Mouse (Mus musculus): ENCODE measurements around the gene Tcf15. TPM values are rescaled to one million over a fixed set of nuclear protein-coding genes. Genes with fewer than 3 reads are reported as not detected.

The Tcf15 gene
- polyA plus RNA-seq (2012; rRNA removed): 2.4 and 5.5 TPM in 2 replicates

- Histone ChIP-seq H3K4me3 (replicated peaks; ENCODE audit: extremely low read depth, low read depth, low read length) (peak within 1 kb of the TSS; percentile 53), H3K4me1 (ENCODE audit: control insufficient read depth, insufficient read depth, low read length) (peaks cover 9% of the 10 kb centered on the region)
- TF ChIP-seq POLR2A (IDR thresholded peaks at IDR 0.05; ENCODE audit: borderline replicate concordance, extremely low read depth, low read depth, low read length) (no peak), CTCF (IDR thresholded peaks at IDR 0.05; ENCODE audit: insufficient read depth, low read length) (no peak)
- DNase-seq: peak; percentile 38
- 1% methylated on average over 101 of the region's 118 CpGs for WGBS
These were observed at the start of gene Tcf15 for GRCm38 (mm10) chr2:152143279-152144157. Tcf15 (plus strand) TSS chr2:152143561.

GRCm38 (mm10) chr2:152094856-152095545 lies 48.4 kb upstream of the Tcf15 start:
- no peak for TF ChIP-seq CTCF (IDR thresholded peaks at IDR 0.05; ENCODE audit: insufficient read depth, low read length)
- no peak for TF ChIP-seq POLR2A (IDR thresholded peaks at IDR 0.05; ENCODE audit: borderline replicate concordance, extremely low read depth, low read depth, low read length)
- Histone ChIP-seq H3K4me1 (ENCODE audit: control insufficient read depth, insufficient read depth, low read length) (no peaks in the 10 kb centered on the region; the same call in 1 of the 2 replicates), H3K4me3 (replicated peaks; ENCODE audit: extremely low read depth, low read depth, low read length) (no peak overlapping the region)
- no peak for DNase-seq
- WGBS: 10% methylated on average over 28 of the region's 29 CpGs

GRCm38 (mm10) chr2:152096922-152097321 lies 46.4 kb upstream of the Tcf15 start:
- Histone ChIP-seq H3K4me1 (ENCODE audit: control insufficient read depth, insufficient read depth, low read length) (no peaks in the 10 kb centered on the region; the same call in 1 of the 2 replicates), H3K4me3 (replicated peaks; ENCODE audit: extremely low read depth, low read depth, low read length) (no peak overlapping the region)
- DNase-seq: no peak
- WGBS: 70% methylated on average over 2 of the region's 2 CpGs
- no peak for TF ChIP-seq POLR2A (IDR thresholded peaks at IDR 0.05; ENCODE audit: borderline replicate concordance, extremely low read depth, low read depth, low read length)
- no peak for TF ChIP-seq CTCF (IDR thresholded peaks at IDR 0.05; ENCODE audit: insufficient read depth, low read length)

GRCm38 (mm10) chr2:152097916-152098315 lies 45.4 kb upstream of the Tcf15 start:
- WGBS: 69% methylated on average over 11 of the region's 11 CpGs
- TF ChIP-seq POLR2A (IDR thresholded peaks at IDR 0.05; ENCODE audit: borderline replicate concordance, extremely low read depth, low read depth, low read length) (no peak), CTCF (IDR thresholded peaks at IDR 0.05; ENCODE audit: insufficient read depth, low read length) (no peak)
- H3K4me1 ChIP-seq (ENCODE audit: control insufficient read depth, insufficient read depth, low read length): no peaks in the 10 kb centered on the region; the same call in 1 of the 2 replicates
- DNase-seq: no peak
- no peak overlapping the region for H3K4me3 ChIP-seq (replicated peaks; ENCODE audit: extremely low read depth, low read depth, low read length)

DNA sequence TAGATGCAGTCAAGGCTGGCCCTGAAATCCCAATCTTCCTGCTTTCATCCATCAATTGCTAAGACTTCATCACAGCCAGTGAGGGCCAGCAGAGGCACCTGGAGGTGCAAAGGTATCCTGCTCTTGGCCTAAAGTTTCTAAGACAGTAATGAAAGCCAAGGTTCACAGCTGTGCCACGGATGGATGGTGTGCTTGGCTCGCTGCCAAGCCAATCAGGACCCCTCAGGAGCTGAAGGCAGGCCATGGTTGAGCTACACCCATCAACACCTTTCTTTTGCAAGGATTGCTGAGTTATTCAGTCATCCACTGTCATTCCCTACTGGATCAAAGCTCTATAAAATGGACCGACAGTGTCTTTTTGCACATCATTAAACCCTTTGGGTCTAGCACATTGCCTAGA lies 43.8 kb upstream of the Tcf15 start:
- Histone ChIP-seq H3K4me1 (ENCODE audit: control insufficient read depth, insufficient read depth, low read length) (peaks cover under 1% of the 10 kb centered on the region; the same call in 1 of the 2 replicates), H3K4me3 (replicated peaks; ENCODE audit: extremely low read depth, low read depth, low read length) (no peak overlapping the region)
- 42% methylated on average over 3 of the region's 3 CpGs for WGBS
- DNase-seq: no peak
- TF ChIP-seq POLR2A (IDR thresholded peaks at IDR 0.05; ENCODE audit: borderline replicate concordance, extremely low read depth, low read depth, low read length) (no peak), CTCF (IDR thresholded peaks at IDR 0.05; ENCODE audit: insufficient read depth, low read length) (no peak)

GRCm38 (mm10) chr2:152101761-152102160 lies 41.6 kb upstream of the Tcf15 start:
- no peak for TF ChIP-seq CTCF (IDR thresholded peaks at IDR 0.05; ENCODE audit: insufficient read depth, low read length)
- no peak for TF ChIP-seq POLR2A (IDR thresholded peaks at IDR 0.05; ENCODE audit: borderline replicate concordance, extremely low read depth, low read depth, low read length)

GRCm38 (mm10) chr2:152102369-152102768 lies 41.0 kb upstream of the Tcf15 start:
- no peak for DNase-seq
- H3K4me1 ChIP-seq (ENCODE audit: control insufficient read depth, insufficient read depth, low read length): peaks cover 6% of the 10 kb centered on the region; the same call in 1 of the 2 replicates
- WGBS: 48% methylated on average over 6 of the region's 6 CpGs
- H3K4me3 ChIP-seq (replicated peaks; ENCODE audit: extremely low read depth, low read depth, low read length): no peak overlapping the region
- TF ChIP-seq POLR2A (IDR thresholded peaks at IDR 0.05; ENCODE audit: borderline replicate concordance, extremely low read depth, low read depth, low read length) (no peak), CTCF (IDR thresholded peaks at IDR 0.05; ENCODE audit: insufficient read depth, low read length) (no peak)

More at GRCm38 (mm10) chr2:152101761-152102160, 41.6 kb upstream of the Tcf15 start:
- H3K4me3 ChIP-seq (replicated peaks; ENCODE audit: extremely low read depth, low read depth, low read length): no peak overlapping the region
- 60% methylated on average over 13 of the region's 13 CpGs for WGBS
- DNase-seq: no peak
- peaks cover 6% of the 10 kb centered on the region; the same call in 1 of the 2 replicates for H3K4me1 ChIP-seq (ENCODE audit: control insufficient read depth, insufficient read depth, low read length)

- WGBS: 13% methylated on average over 17 of the region's 17 CpGs
- DNase-seq: no peak
These were observed 38.5 kb upstream of the Tcf15 start for GRCm38 (mm10) chr2:152104711-152105317.

More at GRCm38 (mm10) chr2:152104711-152105317, 38.5 kb upstream of the Tcf15 start:
- TF ChIP-seq POLR2A (IDR thresholded peaks at IDR 0.05; ENCODE audit: borderline replicate concordance, extremely low read depth, low read depth, low read length) (no peak), CTCF (IDR thresholded peaks at IDR 0.05; ENCODE audit: insufficient read depth, low read length) (no peak)
- H3K4me1 ChIP-seq (ENCODE audit: control insufficient read depth, insufficient read depth, low read length): peaks cover 6% of the 10 kb centered on the region; the same call in 1 of the 2 replicates
- H3K4me3 ChIP-seq (replicated peaks; ENCODE audit: extremely low read depth, low read depth, low read length): peak overlapping the region; percentile 76
